Mouse (Mus musculus): ENCODE measurements at regions not wholly inside any gene's neighbourhood (a gene's known extent, or its start where the extent isn't known, plus 50 kb on each side); places are given as distances from the start of the nearest gene placed in this dataset.
A peak's percentile ranks its signal among the peaks of the same experiment; 100 is the strongest.

DNA sequence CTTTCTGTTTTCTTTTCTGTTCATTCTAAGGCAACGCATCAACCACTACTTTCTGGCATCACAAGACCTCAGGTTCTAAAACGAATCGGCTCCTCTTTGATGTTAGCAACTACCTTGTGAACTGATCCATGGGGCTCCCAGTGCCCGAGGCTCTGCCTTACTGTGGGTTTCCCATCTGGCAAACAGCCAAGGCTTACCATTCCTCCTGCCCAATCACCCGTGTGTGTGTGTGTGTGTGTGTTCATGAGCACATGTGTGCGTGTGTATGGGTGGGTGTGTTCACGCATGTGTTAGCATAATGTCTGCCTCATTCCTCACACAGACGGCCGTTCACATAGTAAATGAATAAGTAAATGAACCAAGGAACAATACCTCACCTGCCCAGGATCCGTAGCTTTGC, 138.3 kb upstream of the Lpp start:
- no peak for DNase-seq

DNA sequence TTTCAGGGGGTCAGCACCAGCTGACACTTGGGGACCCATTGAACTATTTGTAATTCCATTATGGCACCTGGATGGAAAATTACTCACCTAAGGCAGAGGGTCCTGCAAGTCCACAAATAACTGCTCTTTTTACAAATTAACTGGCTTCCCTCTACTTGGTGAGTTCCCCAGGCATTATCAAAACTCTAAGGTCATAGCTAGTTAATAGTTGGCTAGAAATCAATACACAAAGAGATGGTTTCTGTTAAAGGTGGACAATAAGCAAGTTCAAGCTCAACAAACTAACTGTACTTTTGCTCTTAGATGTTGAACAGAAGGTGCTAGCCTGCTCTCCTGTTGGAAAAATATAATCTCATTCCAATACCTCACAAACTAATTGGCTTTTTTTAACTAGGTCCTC, 138.7 kb upstream of the Lpp start:
- DNase-seq: no peak

- no peak for DNase-seq
Measured at GRCm38 (mm10) chr16:24254143-24254542, 139.2 kb upstream of the Lpp start.

- no peak for DNase-seq
Measured at GRCm38 (mm10) chr16:24247291-24247690, 146.0 kb upstream of the Lpp start.

DNA sequence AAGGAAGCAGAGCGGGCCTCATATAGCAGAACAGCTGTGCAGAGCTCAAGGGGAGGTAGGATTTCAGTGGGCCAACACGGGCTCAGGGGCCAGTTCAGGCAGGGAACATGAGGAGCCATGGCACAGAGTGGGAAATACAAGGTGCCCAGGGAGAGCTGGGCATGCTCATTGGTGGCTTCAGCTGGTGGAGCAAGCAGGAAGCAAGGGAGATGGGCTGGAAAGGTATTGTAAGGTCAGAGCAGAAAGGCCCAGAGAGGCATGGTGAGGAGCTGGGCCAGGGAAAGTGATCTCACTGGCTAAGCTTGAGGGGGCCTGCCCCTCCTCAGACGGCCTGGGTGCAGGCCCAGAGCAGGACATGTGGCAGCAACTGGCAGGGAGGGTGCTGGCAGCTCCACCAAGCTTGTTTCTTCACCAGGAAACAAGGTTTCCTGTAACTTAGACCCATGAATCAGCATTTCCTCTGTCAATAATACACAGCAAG, 155.2 kb upstream of the Lpp start:
- peak; percentile 68 for DNase-seq

GRCm38 (mm10) chr16:24237425-24237824, 155.9 kb upstream of the Lpp start:
- DNase-seq: no peak

- no peak for DNase-seq
Measured at GRCm38 (mm10) chr16:24237013-24237412, 156.3 kb upstream of the Lpp start.

DNA sequence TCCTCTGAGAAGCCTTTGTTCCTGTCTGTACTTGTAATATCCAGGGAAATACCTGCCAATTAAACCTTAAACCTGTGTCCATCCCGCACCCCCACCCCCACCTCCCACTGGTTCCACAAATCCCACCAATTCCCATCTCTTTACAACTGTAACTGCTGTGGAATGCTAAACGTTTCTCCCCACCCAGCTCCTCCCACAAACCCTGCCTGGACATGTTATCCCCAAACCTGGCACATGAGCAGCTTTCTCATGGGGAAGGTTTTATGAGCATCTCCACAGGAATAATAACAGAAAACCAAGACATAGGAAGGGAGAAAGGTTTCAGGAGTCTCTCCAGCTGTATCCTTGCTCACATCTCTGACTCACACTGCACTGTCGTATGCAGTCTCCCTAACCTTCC, 156.8 kb upstream of the Lpp start:
- no peak for DNase-seq

DNA sequence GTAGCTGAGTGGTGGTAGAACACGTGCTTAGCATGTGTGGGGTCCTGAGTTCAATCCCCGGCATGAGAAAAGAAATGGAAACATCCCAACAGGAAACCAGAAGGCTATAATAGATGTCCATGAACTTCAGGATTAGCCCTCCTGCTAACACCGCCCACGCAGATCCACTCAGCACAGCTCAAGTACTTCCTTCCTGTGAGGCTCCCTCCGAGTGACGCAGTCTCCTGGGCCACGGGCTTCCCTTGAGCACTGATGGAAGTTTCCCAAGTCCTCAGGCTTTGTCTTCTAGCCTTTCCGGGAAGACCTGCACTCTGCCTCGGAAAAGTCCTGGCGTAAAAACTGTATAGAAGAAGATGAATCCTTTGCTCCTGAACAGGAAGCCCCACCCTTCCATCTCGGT, 158.5 kb upstream of the Lpp start:
- DNase-seq: peak; percentile 52

DNA sequence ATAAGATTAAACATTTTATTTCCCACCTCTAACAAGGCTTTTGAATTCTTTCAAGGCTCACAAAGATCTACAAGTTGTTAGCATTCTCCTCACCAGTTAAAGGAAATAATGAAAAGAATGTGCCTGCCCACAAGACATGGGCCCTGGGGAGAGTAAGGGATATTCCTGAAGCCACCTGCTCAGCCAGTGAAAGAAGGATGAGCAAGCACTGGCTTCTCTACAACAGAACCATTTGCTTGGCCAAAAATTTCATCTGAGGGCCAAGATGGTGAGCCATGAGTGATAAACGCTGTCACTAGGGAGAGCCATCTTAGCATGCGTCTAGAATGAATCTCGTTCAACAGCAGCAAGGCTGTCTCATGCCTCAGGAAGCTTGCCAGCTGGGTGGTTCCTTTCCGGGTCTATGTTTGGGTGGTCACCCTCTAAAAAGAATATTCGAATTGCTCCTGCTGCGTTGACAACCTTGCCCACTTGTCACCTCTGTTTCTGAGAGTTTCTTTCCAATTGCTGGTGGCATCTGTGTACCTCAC, 161.2 kb upstream of the Lpp start:
- DNase-seq: no peak

DNA sequence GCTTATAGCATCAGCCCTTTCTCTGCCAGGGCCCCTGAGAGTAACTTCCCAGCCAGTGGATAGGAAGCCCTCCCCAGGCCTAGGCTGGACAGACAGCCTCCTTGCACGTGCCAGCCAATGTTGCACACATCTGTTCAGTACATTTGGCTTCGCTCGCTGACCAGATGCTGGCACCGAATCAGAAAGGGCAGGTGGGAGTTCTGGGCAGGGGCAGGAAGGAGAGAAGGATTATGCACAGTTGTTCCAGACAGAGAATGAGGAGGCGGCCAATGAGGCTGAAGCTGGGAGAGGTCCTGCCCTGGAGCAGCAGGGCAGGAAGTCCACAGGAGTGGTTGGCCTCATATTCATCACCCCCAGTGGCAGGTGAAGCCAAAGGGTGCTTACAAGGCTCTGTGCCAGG, 161.8 kb upstream of the Lpp start:
- DNase-seq: no peak

DNA sequence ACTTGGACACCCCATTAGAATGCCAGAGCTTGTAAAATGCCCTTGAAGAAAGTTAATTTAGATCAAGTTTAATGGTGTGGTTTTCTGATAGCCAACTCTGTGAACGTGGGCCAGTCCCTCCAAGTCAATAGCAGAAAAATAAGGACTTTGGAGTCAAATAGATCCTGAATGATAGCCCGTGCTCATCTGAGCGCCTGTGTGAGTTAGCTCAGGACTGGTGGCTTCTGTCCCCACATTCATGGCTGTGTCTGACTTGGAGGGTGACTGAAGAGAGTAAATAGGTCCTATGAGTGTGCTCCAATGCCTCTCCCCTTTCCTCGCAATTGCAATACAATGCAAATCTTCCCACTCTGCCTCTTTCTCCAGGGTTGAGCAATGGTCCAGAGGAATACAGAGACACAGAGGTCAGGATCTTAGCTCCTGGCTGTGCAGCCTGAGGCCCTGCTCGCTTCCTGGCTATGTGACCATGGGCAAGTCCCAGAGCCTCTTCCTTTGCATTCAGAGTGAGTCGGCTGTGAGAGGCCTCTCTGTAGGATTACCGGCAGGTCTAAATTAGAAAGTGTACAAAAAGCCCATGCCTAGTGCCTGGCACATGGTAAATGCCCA, 164.2 kb upstream of the Lpp start:
- no peak for DNase-seq

DNA sequence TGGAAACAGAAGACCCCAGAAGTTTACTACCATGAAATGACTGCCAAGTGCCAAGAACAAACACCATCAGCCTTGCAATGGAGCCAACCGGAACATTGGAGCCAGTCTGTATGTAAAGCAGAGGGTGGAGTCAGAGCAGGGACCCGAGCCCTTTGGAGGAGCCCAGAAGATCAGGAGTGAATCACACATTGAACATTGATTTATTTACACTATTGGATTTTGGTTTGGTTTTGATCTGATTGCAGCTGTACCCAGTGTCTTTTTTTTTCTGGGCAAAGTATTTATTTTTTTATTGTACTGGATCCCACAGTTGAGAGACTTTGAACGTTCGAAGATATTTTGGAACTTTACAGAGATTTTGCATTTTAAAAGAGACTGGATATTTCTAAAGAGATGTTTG, 167.4 kb upstream of the Lpp start:
- DNase-seq: no peak

GRCm38 (mm10) chr16:24225090-24225489, 168.2 kb upstream of the Lpp start:
- no peak for DNase-seq

GRCm38 (mm10) chr16:24223901-24224300, 169.4 kb upstream of the Lpp start:
- no peak for DNase-seq

- no peak for DNase-seq
Measured at GRCm38 (mm10) chr16:24223527-24223880, 169.8 kb upstream of the Lpp start.

GRCm38 (mm10) chr16:24222759-24223526, 170.4 kb upstream of the Lpp start:
- DNase-seq: no peak

GRCm38 (mm10) chr16:24221992-24222391, 171.3 kb upstream of the Lpp start:
- no peak for DNase-seq

DNA sequence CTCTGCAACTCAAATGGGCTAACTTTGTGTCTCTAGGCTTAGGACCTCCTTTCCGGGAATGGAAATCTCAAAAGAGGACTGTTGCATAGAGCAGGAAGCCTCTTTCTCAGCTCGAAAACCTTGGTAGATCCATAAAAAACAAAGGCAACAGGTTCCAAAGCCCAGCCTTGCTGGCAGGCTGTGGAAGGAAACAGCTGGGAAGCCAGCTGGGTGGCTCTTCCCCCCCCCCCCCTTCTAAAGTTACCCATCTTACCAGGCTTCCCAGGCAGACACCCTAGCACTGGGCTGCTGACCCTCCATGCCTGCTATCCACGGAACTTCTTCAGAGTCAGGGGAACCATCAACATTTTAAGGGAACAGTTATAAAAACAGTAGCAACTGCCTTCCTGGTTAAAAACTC, 172.7 kb upstream of the Lpp start:
- no peak for DNase-seq

DNA sequence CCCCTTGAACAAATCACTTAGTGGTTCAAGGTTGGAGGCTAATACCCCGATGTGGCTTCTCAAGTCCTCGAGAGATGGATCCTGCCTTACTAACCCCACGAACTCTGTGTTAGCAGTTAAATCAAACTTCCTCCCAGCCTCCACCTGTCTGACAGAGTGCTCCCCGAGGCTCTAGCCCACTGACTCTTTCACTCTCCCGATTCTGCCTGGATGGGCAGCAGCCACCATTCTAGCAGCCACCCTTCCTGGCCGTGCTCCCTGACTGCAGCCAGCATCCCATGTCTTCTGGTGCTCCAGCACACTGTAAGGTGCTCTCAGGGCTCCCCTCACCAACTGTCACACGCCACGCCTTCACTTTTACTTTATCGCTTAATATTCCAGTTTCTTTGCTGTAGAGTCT, 173.6 kb upstream of the Lpp start:
- DNase-seq: no peak

- DNase-seq: no peak
Measured at GRCm38 (mm10) chr16:24218850-24219185, 174.5 kb upstream of the Lpp start.

DNA sequence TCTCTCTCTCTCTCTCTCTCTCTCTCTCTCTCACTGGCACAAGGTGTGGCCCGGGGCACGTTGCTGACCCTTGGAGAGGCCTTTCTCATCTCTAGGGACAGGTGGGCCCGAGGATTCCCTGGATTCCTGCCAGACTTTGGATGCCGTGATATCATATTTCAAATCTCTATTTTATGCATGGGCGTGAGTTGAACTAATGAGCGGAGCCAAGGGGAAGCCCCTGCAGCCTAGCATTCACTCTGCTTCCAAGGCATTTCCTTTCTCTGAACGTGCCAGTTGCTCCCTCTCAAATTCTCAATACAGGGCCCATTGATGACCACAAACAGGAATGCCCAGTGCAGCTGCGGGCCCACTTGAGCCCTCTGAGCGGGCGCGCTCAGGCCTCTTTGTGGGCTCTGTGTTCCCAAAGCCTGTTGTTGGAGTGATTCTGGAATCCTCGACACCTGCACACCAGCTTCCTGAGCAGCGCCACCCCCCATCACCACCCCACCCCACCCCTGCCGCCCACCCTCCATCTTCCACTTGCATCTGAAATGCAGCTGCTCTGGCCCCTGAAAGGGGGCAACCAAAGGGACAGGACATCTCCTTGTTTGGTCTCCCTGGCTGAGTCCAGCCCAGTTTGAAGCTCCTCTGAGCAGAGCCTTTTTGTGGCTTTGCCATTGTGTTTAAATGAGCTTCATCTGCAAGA, 175.0 kb upstream of the Lpp start:
- DNase-seq: no peak

DNA sequence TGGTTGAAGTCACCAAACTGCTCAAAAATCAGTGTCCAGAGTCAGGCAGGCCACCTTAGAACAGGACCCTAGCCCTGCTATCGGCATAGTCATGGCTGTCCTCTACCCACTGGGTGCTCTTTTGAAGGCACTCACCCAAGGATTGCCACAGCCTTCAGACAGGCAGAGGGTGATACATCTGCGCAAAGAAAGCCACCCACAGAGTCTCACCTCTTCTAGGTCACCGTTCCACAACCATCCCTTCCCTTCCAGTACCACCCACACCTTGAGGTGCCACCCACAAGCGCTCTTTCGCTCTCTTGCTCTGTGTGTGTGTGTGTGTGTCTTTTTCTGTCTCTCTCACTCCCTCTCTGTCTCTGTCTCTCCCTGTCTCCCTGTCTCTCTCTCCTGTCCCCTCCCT, 176.5 kb upstream of the Lpp start:
- DNase-seq: no peak

- DNase-seq: no peak
Measured at GRCm38 (mm10) chr16:24215353-24215752, 178.0 kb upstream of the Lpp start.

Measured in adrenal gland, postnatal 14 days (tissue).